Mouse (Mus musculus): ENCODE data around the gene Ppp1r9b.
"Not testable (repeated sequence)": the region's sequence is repeated elsewhere in the genome, so short reads cannot be mapped to it uniquely, and the experiment has no call there.

The Ppp1r9b gene

GRCm38 (mm10) chr11:94998041-94998531, 7.3 kb downstream of the Ppp1r9b start:
- no peak for DNase-seq

DNA sequence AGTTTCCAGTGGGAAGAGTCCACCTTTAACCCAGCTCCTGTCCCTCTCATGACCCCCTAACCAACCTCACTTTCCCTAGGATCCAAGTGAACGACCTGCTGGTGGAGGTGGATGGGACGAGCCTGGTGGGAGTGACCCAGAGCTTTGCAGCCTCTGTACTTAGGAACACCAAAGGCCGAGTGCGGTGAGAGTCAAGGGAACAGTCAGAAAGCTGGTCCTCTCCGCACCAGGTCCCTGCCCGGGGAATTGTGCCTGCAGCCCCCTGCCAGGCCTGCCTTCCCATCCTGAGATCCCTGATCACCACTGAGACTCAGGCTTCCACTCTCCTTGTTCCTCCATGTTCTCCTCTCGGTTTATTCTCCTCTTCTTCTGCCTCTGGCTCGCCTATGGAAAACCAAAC, 9.3 kb downstream of the Ppp1r9b start:
- DNase-seq: no peak

DNA sequence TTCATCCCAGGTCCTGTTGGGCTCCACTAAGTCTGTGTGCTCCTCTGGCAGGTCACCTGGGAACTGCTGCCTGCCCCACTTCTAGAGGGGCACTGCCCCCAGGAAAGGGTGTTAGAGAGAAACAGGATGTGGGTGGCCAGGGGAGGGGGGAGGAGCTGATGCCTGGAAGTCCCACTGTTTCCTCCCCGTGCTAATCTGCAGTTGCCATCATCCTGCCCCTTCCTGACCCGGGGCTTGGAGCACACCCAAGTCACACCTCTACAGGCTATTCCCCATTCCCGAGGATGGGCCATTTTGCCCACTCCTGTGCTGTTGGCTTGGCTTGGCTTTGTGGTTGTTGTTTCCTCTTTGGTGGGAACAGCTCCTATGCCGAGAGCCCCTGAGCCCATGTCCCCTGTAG, 9.7 kb downstream of the Ppp1r9b start:
- DNase-seq: no peak

GRCm38 (mm10) chr11:95001058-95001457, 10.2 kb downstream of the Ppp1r9b start:
- DNase-seq: peak; percentile 86 to 87

GRCm38 (mm10) chr11:95001584-95002347, 10.9 kb downstream of the Ppp1r9b start:
- no peak for DNase-seq

GRCm38 (mm10) chr11:95002705-95003104, 11.9 kb downstream of the Ppp1r9b start:
- DNase-seq: no peak

GRCm38 (mm10) chr11:95004136-95004936, 13.5 kb downstream of the Ppp1r9b start:
- DNase-seq: no peak

DNA sequence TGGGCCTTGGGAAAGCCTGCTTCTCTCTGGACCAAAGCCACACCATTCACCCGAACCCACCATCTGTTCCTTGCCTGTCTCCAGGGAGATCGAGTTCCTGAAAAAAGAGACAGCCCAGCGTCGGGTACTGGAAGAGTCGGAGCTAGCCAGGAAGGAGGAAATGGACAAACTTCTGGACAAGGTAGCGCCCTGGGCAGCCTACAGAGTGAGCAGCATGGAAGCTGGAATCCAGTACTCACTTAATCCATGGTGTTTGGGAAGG, 14.0 kb downstream of the Ppp1r9b start:
- DNase-seq: no peak

DNA sequence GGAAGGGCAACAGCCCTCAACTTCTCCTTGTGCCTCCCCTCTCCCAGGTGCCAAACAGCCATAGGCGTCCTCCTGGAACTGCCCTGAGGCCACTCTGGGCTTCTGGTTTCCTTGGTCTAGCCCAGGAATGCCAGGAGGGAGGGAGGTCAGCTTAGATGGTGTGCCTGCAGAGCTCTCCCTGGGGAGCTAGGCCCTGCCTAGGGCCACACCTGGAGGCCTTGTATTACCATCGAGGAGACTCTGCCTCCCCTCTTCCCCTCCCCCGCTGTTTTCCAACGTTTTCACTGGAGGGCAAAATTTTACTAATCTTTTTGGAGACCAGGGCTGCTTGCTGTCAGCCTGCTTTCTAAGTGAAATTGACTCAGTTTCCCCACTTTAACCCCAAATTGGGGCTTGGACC, 15.2 kb downstream of the Ppp1r9b start:
- DNase-seq: no peak

GRCm38 (mm10) chr11:95006525-95007219, 15.8 kb downstream of the Ppp1r9b start:
- DNase-seq: peak in 1 of 2 experiments; percentile 77

GRCm38 (mm10) chr11:95007418-95007817, 16.6 kb downstream of the Ppp1r9b start:
- no peak for DNase-seq

- no peak for DNase-seq
These were observed 18.1 kb downstream of the Ppp1r9b start for GRCm38 (mm10) chr11:95008661-95009628.

DNA sequence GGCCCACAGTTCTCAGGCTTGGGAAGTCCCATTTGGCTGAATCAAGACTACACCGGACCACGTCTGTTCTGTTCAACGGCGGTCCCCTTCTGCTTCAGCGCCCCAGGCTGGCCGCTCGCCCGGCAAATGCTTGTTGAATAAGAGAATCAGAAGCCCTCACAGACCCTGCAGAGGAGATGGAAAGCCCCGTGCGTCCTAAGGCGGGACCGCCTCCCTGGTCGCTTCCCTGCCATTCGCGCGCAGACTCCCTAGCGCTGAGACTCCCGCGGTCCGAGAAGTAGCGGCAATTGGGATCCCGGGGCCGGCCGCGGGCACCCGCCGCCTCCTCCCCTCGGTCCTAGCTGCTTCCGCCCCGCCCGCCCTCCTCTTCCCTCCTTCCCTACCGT, 18.8 kb downstream of the Ppp1r9b start, which contains the start of gene Samd14:
Gene Samd14, plus strand, starts transcription at position 251 of the 386 bp plus-strand sequence.
- peak; percentile 74 to 75 for DNase-seq

DNA sequence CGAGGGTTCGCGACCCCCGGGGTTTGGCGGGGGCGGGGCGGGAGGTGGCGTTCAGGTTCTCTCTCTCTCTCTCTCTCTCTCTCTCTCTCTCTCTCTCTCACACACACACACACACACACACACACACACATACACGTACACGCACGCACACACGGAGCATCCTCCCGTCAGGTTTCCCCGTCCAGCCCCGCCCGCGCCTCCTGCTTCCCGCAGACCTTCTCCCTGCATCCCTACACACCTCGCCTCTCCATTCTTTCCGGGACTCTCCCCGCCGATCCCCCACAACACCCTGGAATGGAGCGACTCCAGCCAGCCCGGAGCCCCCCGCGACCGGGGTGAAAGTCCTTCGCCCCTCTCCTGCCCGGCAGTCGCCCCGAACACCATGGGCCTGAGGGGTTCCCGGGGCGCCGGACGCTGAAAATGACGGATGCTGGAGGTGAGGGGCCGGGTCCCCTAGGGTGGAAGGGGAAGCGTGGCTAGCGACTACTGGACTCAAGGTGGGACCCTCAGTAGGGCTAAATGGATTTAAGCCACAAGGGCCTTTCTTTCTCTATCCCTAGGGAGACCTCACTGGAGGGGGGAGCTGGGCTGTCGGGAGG, 19.4 kb downstream of the Ppp1r9b start:
- peak; percentile 78 to 83 for DNase-seq

DNA sequence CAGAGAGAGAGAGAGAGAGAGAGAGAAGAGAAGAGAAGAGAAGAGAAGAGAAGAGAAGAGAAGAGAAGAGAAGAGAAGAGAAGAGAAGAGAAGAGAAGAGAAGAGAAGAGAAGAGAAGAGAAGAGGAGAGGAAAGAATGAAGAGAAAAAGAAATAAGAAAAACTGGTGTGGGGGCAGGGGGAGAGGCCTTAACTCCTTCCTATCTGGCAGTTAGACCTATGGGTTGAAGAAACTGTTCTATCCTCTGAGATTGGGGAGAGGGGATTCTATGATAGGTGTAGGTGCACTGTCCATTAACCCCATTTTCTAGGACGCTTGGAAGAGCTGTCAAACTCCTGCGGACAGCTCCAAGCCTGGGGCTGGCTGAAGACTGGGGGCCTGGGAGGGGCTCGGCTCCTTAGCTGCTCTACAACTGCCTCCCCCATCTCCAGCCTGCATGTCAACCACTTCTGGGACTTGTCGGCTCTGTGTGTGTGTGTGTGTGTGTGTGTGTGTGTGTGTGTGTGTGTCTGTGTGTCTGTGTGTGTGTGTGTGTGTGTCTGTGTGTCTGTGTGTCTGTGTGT, 20.1 kb downstream of the Ppp1r9b start:
- DNase-seq: not testable (repeated sequence)

GRCm38 (mm10) chr11:95011416-95011815, 20.6 kb downstream of the Ppp1r9b start:
- DNase-seq: no peak

GRCm38 (mm10) chr11:95012075-95012474, 21.2 kb downstream of the Ppp1r9b start:
- DNase-seq: no peak

DNA sequence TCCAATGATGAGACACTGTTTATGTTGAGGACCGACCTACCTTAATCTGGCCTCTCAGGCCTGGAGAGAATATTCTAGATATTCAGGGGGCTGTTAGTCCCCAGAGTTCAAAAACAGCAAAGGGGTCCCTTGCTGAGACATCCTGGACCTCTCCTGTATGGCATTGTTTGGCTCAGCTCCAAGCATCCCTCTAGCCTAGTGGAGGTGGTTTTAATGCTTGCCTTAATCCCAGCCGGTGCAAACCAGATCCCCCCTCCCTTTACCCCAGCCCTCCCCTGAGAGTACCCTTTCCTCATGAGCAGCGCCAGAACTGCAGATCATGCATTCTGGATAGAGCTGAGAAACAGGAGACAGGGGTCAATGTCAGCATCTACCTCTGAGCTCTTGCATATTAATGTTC, 21.7 kb downstream of the Ppp1r9b start:
- no peak for DNase-seq

- DNase-seq: no peak
These were observed 24.6 kb downstream of the Ppp1r9b start for GRCm38 (mm10) chr11:95015484-95015883.

DNA sequence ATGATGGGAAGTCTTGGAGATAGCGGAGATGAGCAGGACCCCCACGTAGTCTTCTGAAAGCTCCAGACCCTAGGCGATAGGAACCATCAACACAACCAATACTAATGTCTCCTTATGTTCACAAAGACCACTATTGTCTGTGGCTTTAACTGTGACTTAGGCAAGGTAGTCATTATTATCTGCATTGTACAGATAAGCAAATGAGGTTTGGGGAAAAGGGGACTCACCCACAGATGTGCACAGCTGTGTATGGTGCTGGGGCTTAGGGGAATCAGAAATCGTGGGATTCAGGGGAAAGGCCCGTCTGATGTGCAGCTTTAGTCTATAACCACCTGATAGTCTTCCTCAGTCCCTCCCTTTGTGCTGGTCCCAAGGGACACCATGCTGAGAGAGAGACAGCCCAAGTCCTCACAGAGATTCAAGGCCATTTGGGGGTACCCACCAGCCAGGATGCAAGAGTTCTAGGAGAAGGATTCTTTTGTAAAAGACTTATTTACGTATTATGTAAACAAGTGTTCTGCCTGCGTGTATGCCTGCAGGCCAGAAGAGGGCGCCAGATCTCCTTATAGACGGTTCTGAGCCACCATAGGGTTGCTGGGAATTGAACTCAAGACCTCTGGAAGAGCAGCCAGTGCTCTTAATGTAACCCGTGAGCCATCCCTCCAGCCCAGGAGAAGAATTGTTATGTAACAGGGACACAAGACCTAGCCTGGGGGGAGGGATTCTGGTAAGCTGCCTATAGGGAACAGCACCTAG, 31.6 kb downstream of the Ppp1r9b start:
- no peak for DNase-seq

- no peak for DNase-seq
These were observed 32.6 kb downstream of the Ppp1r9b start for GRCm38 (mm10) chr11:95023481-95023880.

All from cerebellum, postnatal 36 days (tissue).